Mouse (Mus musculus): ENCODE measurements at regions not wholly inside any gene's neighbourhood (a gene's known extent, or its start where the extent isn't known, plus 50 kb on each side); places are given as distances from the start of the nearest gene placed in this dataset.

GRCm38 (mm10) chr15:13302672-13303071 is 129.2 kb upstream of the Cdh6 start:
- intact Hi-C loops (cut with DNase I) = no loop called here
- DNase-seq = no peak

GRCm38 (mm10) chr15:13296967-13297366 is 123.5 kb upstream of the Cdh6 start:
- DNase-seq = no peak
- intact Hi-C loops (cut with DNase I) = no loop called here

GRCm38 (mm10) chr15:13289064-13289463 is 115.6 kb upstream of the Cdh6 start:
- DNase-seq = no peak
- intact Hi-C loops (cut with DNase I) = no loop called here

GRCm38 (mm10) chr15:13287878-13288277 is 114.4 kb upstream of the Cdh6 start:
- no peak for DNase-seq
- intact Hi-C loops (cut with DNase I) = no loop called here

GRCm38 (mm10) chr15:13285355-13285754 is 111.9 kb upstream of the Cdh6 start:
- intact Hi-C loops (cut with DNase I) = no loop called here
- DNase-seq = peak in 1 of 2 experiments; percentile 47

GRCm38 (mm10) chr15:13284219-13284618 is 110.7 kb upstream of the Cdh6 start:
- peak in 1 of 2 experiments; percentile 37 for DNase-seq
- intact Hi-C loops (cut with DNase I) = no loop called here

- intact Hi-C loops (cut with DNase I) = no loop called here
- DNase-seq = no peak
Observed at GRCm38 (mm10) chr15:13283106-13283505, 109.6 kb upstream of the Cdh6 start.

- intact Hi-C loops (cut with DNase I) = no loop called here
- DNase-seq = no peak
Observed at GRCm38 (mm10) chr15:13276909-13277235, 103.4 kb upstream of the Cdh6 start.

- intact Hi-C loops (cut with DNase I) = no loop called here
- no peak for DNase-seq
Observed at GRCm38 (mm10) chr15:13276225-13276908, 102.9 kb upstream of the Cdh6 start.

GRCm38 (mm10) chr15:13275326-13275725 is 101.9 kb upstream of the Cdh6 start:
- no peak for DNase-seq
- intact Hi-C loops (cut with DNase I) = no loop called here

- intact Hi-C loops (cut with DNase I) = no loop called here
- no peak for DNase-seq
Observed at GRCm38 (mm10) chr15:13274366-13275067, 101.0 kb upstream of the Cdh6 start.

- DNase-seq = no peak
- intact Hi-C loops (cut with DNase I) = no loop called here
Observed at GRCm38 (mm10) chr15:13246053-13246696, 72.7 kb upstream of the Cdh6 start.

GRCm38 (mm10) chr15:13244306-13244705 is 70.8 kb upstream of the Cdh6 start:
- intact Hi-C loops (cut with DNase I) = no loop called here
- DNase-seq = peak in 1 of 2 experiments; percentile 1

GRCm38 (mm10) chr15:13243561-13243960 is 70.1 kb upstream of the Cdh6 start:
- no peak for DNase-seq
- intact Hi-C loops (cut with DNase I) = no loop called here

- intact Hi-C loops (cut with DNase I) = no loop called here
- no peak for DNase-seq
Observed at GRCm38 (mm10) chr15:13240931-13241330, 67.5 kb upstream of the Cdh6 start.

- intact Hi-C loops (cut with DNase I) = no loop called here
- DNase-seq = no peak
Observed at GRCm38 (mm10) chr15:13236869-13237507, 63.5 kb upstream of the Cdh6 start.

GRCm38 (mm10) chr15:13232567-13233259 is 59.2 kb upstream of the Cdh6 start:
- DNase-seq = no peak
- intact Hi-C loops (cut with DNase I) = no loop called here

GRCm38 (mm10) chr15:13231550-13231949 is 58.1 kb upstream of the Cdh6 start:
- intact Hi-C loops (cut with DNase I) = no loop called here
- DNase-seq = no peak

- intact Hi-C loops (cut with DNase I) = no loop called here
- no peak for DNase-seq
Observed at GRCm38 (mm10) chr15:13228125-13228524, 54.6 kb upstream of the Cdh6 start.
